Mouse (Mus musculus) olfactory bulb, adult 2 months (tissue): ENCODE results near the gene Efna5.

Experiments
- CTCF ChIP-seq: fragments of 200-500 bp; IDR thresholded peaks from 2 replicates; pipeline ENCODE4 v1.5.1; 2012; ENCODE audit warnings: low read depth, mild to moderate bottlenecking, low read length, moderate library complexity; ENCODE audit not compliant: insufficient read depth
- POLR2A ChIP-seq: fragments of 200-500 bp; IDR thresholded peaks from 2 replicates; pipeline ENCODE4 v1.6.1; 2012; ENCODE audit warnings: mild to moderate bottlenecking, low read depth, low read length, moderate library complexity; ENCODE audit not compliant: insufficient read depth

DNA sequence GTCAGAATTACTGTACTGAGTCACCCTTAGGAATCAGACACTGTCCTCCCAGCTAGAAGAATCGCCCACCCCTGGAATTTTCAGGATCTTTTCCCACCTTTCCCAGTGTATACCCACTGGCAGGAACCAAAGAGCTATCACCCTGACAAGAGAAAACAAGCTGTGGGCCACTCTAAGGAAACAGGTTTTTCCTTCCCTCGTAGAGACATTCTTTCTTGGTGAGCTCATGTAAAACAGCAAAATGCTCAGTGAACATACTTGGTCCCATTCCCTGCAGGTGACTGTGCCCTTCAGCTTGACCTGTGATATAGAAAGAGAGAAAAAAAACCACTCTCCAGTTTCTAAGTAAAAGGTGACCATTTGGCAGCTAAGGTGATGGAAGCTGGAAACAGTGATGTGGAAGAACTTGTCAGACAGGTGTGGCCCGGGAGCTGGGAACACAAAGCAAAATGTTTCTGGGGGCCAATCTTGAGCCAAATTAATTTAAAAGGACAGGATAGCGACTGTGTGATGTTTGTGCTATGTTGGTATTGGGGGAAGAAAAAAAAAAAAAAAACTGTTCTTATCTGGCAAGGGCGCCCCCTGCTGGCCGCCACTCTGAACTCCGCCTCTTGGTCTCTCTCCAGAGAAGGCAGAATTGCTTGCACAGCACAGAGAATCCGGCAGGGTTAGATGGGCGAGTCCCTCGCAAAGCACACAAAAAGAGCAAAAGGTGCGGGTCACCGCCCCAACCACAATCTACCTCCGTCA, 97.4 kb downstream of the Efna5 start:
- TF ChIP-seq POLR2A (no peak), CTCF (peak; percentile 87)
